Mouse (Mus musculus): ENCODE results near the gene Cpne5.
A peak's percentile ranks its signal among the peaks of the same experiment; 100 is the strongest.
"Not testable (repeated sequence)": the region's sequence is repeated elsewhere in the genome, so short reads cannot be mapped to it uniquely, and the experiment has no call there.

Cpne5 gene

GRCm38 (mm10) chr17:29237772-29238420 lies at the start of gene Cpne5:
TSS of gene Cpne5 (minus strand) at chr17:29238167.
- DNase-seq (ENCODE audit: low spot score in 2 of 2) = no peak

- DNase-seq (ENCODE audit: low spot score in 2 of 2) = no peak
Measured at GRCm38 (mm10) chr17:29282216-29282952, 44.4 kb upstream of the Cpne5 start.

GRCm38 (mm10) chr17:29281541-29281940 lies 43.6 kb upstream of the Cpne5 start:
- no peak for DNase-seq (ENCODE audit: low spot score in 2 of 2)

GRCm38 (mm10) chr17:29280422-29280821 lies 42.5 kb upstream of the Cpne5 start:
- DNase-seq (ENCODE audit: low spot score in 2 of 2) = peak; percentile 79 to 80

GRCm38 (mm10) chr17:29273889-29274288 lies 35.9 kb upstream of the Cpne5 start:
- DNase-seq (ENCODE audit: low spot score in 2 of 2) = no peak

GRCm38 (mm10) chr17:29273156-29273555 lies 35.2 kb upstream of the Cpne5 start:
- DNase-seq (ENCODE audit: low spot score in 2 of 2) = no peak

- DNase-seq (ENCODE audit: low spot score in 2 of 2) = no peak
Measured at GRCm38 (mm10) chr17:29270148-29270698, 32.3 kb upstream of the Cpne5 start.

- DNase-seq (ENCODE audit: low spot score in 2 of 2) = no peak
Measured at GRCm38 (mm10) chr17:29269349-29269706, 31.4 kb upstream of the Cpne5 start.

- DNase-seq (ENCODE audit: low spot score in 2 of 2) = peak; percentile 93 to 95
Measured at GRCm38 (mm10) chr17:29268682-29269348, 30.8 kb upstream of the Cpne5 start, which contains the start of gene BC004004. TSS of gene BC004004 (plus strand) at chr17:29268788.

- no peak for DNase-seq (ENCODE audit: low spot score in 2 of 2)
Measured at GRCm38 (mm10) chr17:29267931-29268681, 30.1 kb upstream of the Cpne5 start.

GRCm38 (mm10) chr17:29267040-29267439 lies 29.1 kb upstream of the Cpne5 start:
- not testable (repeated sequence) for DNase-seq (ENCODE audit: low spot score in 2 of 2)

GRCm38 (mm10) chr17:29264760-29265159 lies 26.8 kb upstream of the Cpne5 start:
- DNase-seq (ENCODE audit: low spot score in 2 of 2) = no peak

- peak; percentile 74 to 81 for DNase-seq (ENCODE audit: low spot score in 2 of 2)
Measured at GRCm38 (mm10) chr17:29263840-29264633, 26.1 kb upstream of the Cpne5 start, which contains the start of gene Ppil1. TSS of gene Ppil1 (minus strand) at chr17:29264186.

GRCm38 (mm10) chr17:29263417-29263816 lies 25.4 kb upstream of the Cpne5 start:
- DNase-seq (ENCODE audit: low spot score in 2 of 2) = no peak

- no peak for DNase-seq (ENCODE audit: low spot score in 2 of 2)
Measured at GRCm38 (mm10) chr17:29262259-29262649, 24.3 kb upstream of the Cpne5 start.

- DNase-seq (ENCODE audit: low spot score in 2 of 2) = no peak
Measured at GRCm38 (mm10) chr17:29261603-29262258, 23.8 kb upstream of the Cpne5 start.

- no peak for DNase-seq (ENCODE audit: low spot score in 2 of 2)
Measured at GRCm38 (mm10) chr17:29260501-29260900, 22.5 kb upstream of the Cpne5 start.

GRCm38 (mm10) chr17:29259489-29259888 lies 21.5 kb upstream of the Cpne5 start:
- peak; percentile 54 to 86 for DNase-seq (ENCODE audit: low spot score in 2 of 2)

GRCm38 (mm10) chr17:29258921-29259320 lies 21.0 kb upstream of the Cpne5 start:
- DNase-seq (ENCODE audit: low spot score in 2 of 2) = no peak

GRCm38 (mm10) chr17:29258025-29258558 lies 20.1 kb upstream of the Cpne5 start:
- no peak for DNase-seq (ENCODE audit: low spot score in 2 of 2)
